Mouse (Mus musculus) ES-E14 (cell line): ENCODE data around the gene Smarca5. TPM values are rescaled to one million over a fixed set of nuclear protein-coding genes. Genes with fewer than 3 reads are reported as not detected.

Source experiments
- DNase-seq: peaks from one replicate; pipeline ENCODE4 v3.0.0-alpha.2; 2013; ENCODE audit warnings: low read depth, low spot score
- H3K27ac ChIP-seq: 2 replicates; pipeline ENCODE4 v1.5.1; 2012; ENCODE audit warnings: low read depth, mild to moderate bottlenecking, low read length, moderate library complexity, mixed read lengths; ENCODE audit not compliant: poor library complexity, insufficient read depth, severe bottlenecking
- H3K36me3 ChIP-seq: 2 replicates; pipeline ENCODE4 v1.6.1; 2012; ENCODE audit warnings: mild to moderate bottlenecking, low read length, moderate library complexity, mixed read lengths; ENCODE audit not compliant: control insufficient read depth, poor library complexity, insufficient read depth, severe bottlenecking
- H3K4me1 ChIP-seq, 2 experiments: fragments of 150-350 bp in 1 of 2; sonication (generic) in 1 of 2; 2 replicates each; pipeline ENCODE4 v1.6.1; 2012; ENCODE audit warnings: low read length in 2 of 2, mild to moderate bottlenecking in 1 of 2, mixed read lengths in 1 of 2; ENCODE audit not compliant: control insufficient read depth in 2 of 2, insufficient read depth in 2 of 2, poor library complexity in 1 of 2
- H3K4me3 ChIP-seq, 2 experiments: fragments of 150-350 bp in 1 of 2; sonication (generic) in 1 of 2; 2 replicates each; pipeline ENCODE4 v1.5.1; 2012; ENCODE audit warnings: low read length in 2 of 2, low read depth in 1 of 2, mild to moderate bottlenecking in 1 of 2, mixed read lengths in 1 of 2; ENCODE audit not compliant: insufficient read depth in 1 of 2, poor library complexity in 1 of 2, severe bottlenecking in 1 of 2
- H3K9ac ChIP-seq: 2 replicates; pipeline ENCODE4 v1.6.1; 2012; ENCODE audit warnings: low read depth, mild to moderate bottlenecking, low read length, mixed read lengths; ENCODE audit not compliant: poor library complexity, insufficient read depth, severe bottlenecking
- H3K9me3 ChIP-seq: fragments of 150-350 bp; sonication (generic); 2 replicates; pipeline ENCODE4 v1.6.1; 2012; ENCODE audit warnings: low read depth, mild to moderate bottlenecking, low read length; ENCODE audit not compliant: control insufficient read depth, insufficient read depth
- CHD2 ChIP-seq: IDR thresholded peaks from 2 replicates; pipeline ENCODE4 v1.6.1; 2014; ENCODE audit warnings: mild to moderate bottlenecking, low read depth, low read length, inconsistent platforms
- HCFC1 ChIP-seq: IDR thresholded peaks from 2 replicates; pipeline ENCODE4 v1.6.1; 2012; ENCODE audit warnings: low read length, inconsistent platforms, borderline replicate concordance; ENCODE audit not compliant: insufficient read depth
- MAFK ChIP-seq: IDR thresholded peaks from 2 replicates; pipeline ENCODE4 v1.6.1; 2014; ENCODE audit warnings: mild to moderate bottlenecking, low read depth, low read length, inconsistent platforms; ENCODE audit not compliant: insufficient read depth
- ZC3H11A ChIP-seq: IDR thresholded peaks from 2 replicates; pipeline ENCODE4 v1.6.1; 2012; ENCODE audit warnings: low read depth, mild to moderate bottlenecking, inconsistent platforms, low read length, borderline replicate concordance
- ZNF384 ChIP-seq: IDR thresholded peaks from 2 replicates; pipeline ENCODE4 v1.6.1; 2012; ENCODE audit warnings: low read depth, low read length, inconsistent platforms
- in situ Hi-C, 2 experiments: fragments of 600-800 bp; cut with MboI; formaldehyde crosslinking; loops; one replicate each; pipeline ENCODE4 v1.15.1; 2025; ENCODE audit warnings: low sequenced_read_pairs in 2 of 2, inconsistent platforms in 1 of 2; ENCODE audit not compliant: unreplicated experiment in 2 of 2
- total RNA-seq: library from RNA; depleted of rRNA; stranded (reverse); fragments of 300-350 nt; gene quantifications from 2 replicates; pipeline ENCODE4 v1.2.3, GENCODE M21; 2012

Gene Smarca5
- total RNA-seq, 1 experiment = 103 TPM

- Histone ChIP-seq H3K27ac (no peak overlapping the region), H3K4me1 (no peaks in the 10 kb centered on the region), H3K4me3 (no peak overlapping the region), H3K9me3 (no peaks in the 10 kb centered on the region), H3K9ac (no peak overlapping the region), H3K36me3 (peaks cover 54% of the 10 kb centered on the region)
- in situ Hi-C loops = no loop called here
- no peak for TF ChIP-seq ZNF384
- no peak for TF ChIP-seq MAFK
- TF ChIP-seq ZC3H11A = no peak
- no peak for TF ChIP-seq CHD2
- no peak for TF ChIP-seq HCFC1
- no peak for DNase-seq
Observed at GRCm38 (mm10) chr8:80776436-80776835, 37.1 kb upstream of the Smarca5 start.

- Histone ChIP-seq H3K4me1 (no peaks in the 10 kb centered on the region), H3K9me3 (no peaks in the 10 kb centered on the region), H3K36me3 (peaks cover 62% of the 10 kb centered on the region), H3K9ac (no peak overlapping the region), H3K27ac (no peak overlapping the region), H3K4me3 (no peak overlapping the region)
- DNase-seq = no peak
- no peak for TF ChIP-seq ZC3H11A
- no peak for TF ChIP-seq CHD2
- no peak for TF ChIP-seq HCFC1
- TF ChIP-seq MAFK = no peak
- TF ChIP-seq ZNF384 = no peak
- in situ Hi-C loops = loop anchor here in 1 of 2 experiments (25.0 kb wide), 1 partner anchor 214 kb away; no protein-coding TSS in a partner anchor
Observed at GRCm38 (mm10) chr8:80772732-80773460, 33.6 kb upstream of the Smarca5 start.

- no peak overlapping the region for H3K4me3 ChIP-seq
- TF ChIP-seq CHD2 (no peak), HCFC1 (no peak), ZC3H11A (no peak), MAFK (no peak), ZNF384 (no peak)
- in situ Hi-C loops = loop anchor here in 1 of 2 experiments (25.0 kb wide), 1 partner anchor 219 kb away; no protein-coding TSS in a partner anchor
Observed at GRCm38 (mm10) chr8:80768451-80768850, 29.2 kb upstream of the Smarca5 start.

GRCm38 (mm10) chr8:80753017-80753715 lies 13.9 kb upstream of the Smarca5 start:
- Histone ChIP-seq H3K4me1 (peaks cover 6 to 8% of the 10 kb centered on the region in 2 experiments; a peak in 2 of 4 replicates), H3K4me3 (no peak overlapping the region), H3K27ac (no peak overlapping the region), H3K9me3 (no peaks in the 10 kb centered on the region), H3K36me3 (no peaks in the 10 kb centered on the region), H3K9ac (no peak overlapping the region)
- in situ Hi-C loops = loop anchor here in 1 of 2 experiments (25.0 kb wide), 1 partner anchor 234 kb away; no protein-coding TSS in a partner anchor
- peak; percentile 76 for DNase-seq
- TF ChIP-seq ZC3H11A (peak; percentile 59; the same call in 1 of the 2 replicates), MAFK (no peak)

More at GRCm38 (mm10) chr8:80768451-80768850, 29.2 kb upstream of the Smarca5 start:
- H3K9me3 ChIP-seq = no peaks in the 10 kb centered on the region
- no peak overlapping the region for H3K27ac ChIP-seq
- H3K9ac ChIP-seq = no peak overlapping the region
- no peaks in the 10 kb centered on the region for H3K4me1 ChIP-seq
- no peak for DNase-seq
- H3K36me3 ChIP-seq = peaks cover 60% of the 10 kb centered on the region
